Mouse (Mus musculus): ENCODE measurements around the gene Cep170.

Cep170 gene

DNA sequence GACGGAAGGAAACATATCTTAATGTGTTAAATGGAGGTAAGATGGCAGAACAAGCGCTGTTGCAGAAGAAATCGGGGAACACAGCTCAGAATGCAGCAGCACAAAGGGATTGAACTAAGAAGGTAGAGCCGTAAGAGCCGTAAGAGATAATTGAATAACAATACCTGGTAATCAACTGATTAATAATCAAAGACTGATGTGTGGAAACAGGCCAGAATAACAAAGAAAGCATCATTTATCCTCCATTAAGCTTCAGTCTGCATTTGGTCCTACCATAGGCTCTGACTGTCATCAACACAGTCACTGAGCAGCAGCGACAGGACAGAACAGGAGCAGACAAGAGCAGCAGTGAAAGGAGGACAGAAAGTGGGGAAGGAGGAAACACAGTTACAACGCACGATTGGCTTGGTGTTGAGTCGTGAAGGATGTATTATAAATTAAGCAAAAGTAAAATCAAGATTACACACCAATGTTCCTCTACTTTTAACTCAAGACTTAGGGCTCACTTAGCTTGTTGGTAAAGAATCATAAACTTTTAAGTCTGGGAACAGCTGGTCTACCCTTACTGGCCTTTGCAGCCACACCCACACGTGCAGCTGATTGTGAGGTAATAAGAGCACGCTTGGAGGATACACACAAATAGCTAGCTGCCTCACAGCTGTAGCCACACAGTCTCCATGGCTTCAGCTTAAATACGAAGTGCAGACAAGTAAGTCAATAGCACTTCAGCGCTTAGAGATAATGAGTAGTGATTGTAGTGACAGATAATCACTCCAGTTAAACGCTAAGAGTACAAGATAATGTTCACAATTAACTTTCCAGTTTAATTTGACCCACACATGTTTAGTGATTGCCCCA is 59.8 kb downstream of the Cep170 start:
- no peak for DNase-seq (ENCODE audit: low spot score in 2 of 2)

DNA sequence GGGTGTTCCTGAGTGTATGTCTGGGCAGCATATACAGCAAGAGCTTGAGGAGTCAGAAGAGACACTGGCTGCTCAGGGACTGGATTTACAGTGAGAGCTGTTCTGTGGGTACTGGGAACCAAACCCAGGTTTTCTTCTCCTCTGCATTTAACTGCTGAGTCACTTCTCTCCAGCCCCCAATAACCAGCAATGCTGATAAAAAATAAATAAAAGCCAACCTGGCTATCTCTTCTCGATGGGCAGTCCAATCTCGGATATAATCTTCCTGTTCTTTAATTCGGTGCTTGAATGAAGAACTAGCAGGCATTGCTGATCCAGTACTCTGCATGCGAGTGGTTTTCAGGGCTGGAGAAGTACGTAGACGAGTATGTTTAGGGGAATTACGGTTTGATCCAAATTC is 64.2 kb downstream of the Cep170 start:
- no peak for DNase-seq (ENCODE audit: low spot score in 2 of 2)

DNA sequence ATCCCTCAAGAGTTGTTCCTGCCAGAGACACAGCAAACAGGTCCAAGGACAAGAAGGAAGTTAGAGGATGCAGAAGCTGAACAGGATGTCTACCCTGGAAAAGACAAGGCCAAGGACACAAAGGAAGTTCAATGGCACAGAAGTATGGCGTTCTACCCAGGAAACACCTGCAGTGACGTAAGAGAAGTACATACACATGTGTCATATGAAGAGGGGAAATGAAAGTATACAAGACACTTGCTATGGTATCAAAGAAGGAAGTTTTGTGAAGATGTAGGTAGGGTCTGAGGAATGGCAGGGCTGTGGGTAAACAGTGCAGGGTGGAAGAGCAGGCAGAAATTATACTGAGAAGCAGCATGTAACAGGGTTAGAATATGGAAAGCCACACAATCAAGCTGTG is 81.0 kb downstream of the Cep170 start:
- DNase-seq (ENCODE audit: low spot score in 2 of 2) = no peak

DNA sequence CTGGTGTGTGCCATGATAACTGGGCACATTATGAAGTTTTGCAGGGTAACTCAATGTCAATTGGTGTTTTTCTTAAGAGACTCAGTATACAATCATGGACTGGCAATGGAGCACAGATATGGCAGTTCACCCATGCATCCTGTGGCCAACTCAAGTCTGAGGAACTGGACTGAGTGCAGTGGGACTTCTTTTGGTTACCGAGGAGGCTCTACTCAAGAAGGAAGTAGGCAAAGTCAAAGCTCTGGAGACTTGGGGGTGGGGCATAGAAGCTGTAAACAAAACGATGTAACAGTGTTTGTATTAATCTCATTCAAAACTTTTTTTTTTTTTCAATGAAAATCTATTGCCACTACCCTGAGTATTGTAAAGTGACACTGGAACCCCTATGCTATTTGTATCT is 83.3 kb downstream of the Cep170 start:
- no peak for DNase-seq (ENCODE audit: low spot score in 2 of 2)

DNA sequence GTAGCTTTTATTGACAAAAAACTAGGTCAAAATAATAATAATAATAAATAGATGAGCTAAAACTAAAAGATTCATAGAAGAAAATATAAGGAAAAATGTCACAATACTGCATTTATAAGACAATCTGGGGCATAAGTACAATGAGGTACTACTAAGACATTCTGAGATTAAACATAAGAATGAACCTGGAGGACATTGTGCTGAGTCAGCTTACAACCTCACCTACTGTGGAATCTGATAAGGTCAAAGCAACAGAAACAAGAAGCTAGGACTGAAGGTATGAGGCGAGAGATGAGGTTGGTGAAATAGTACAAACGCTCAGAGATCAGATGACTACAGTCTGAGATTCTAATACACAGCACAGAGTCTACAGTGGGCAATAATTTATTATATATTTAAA is 86.5 kb downstream of the Cep170 start:
- no peak for DNase-seq (ENCODE audit: low spot score in 2 of 2)

DNA sequence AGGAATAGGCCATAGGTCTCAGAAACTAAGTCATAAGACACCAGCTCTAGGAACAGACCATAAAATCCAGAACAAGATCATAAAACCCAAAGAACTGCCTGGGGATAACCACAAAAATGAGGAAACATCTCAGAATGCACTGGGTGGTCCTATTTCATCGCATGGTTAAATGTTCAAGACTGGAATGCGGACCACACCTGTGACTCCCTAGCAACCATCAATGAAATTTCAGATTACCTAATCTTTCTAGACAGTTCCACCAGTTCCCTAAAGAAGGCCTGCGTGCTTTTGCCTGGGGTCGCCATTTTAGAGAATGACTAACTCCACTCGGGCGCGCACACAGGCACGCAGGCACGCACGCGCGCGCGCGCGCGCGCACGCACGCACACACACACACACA is 89.1 kb downstream of the Cep170 start:
- DNase-seq (ENCODE audit: low spot score in 2 of 2) = no peak

DNA sequence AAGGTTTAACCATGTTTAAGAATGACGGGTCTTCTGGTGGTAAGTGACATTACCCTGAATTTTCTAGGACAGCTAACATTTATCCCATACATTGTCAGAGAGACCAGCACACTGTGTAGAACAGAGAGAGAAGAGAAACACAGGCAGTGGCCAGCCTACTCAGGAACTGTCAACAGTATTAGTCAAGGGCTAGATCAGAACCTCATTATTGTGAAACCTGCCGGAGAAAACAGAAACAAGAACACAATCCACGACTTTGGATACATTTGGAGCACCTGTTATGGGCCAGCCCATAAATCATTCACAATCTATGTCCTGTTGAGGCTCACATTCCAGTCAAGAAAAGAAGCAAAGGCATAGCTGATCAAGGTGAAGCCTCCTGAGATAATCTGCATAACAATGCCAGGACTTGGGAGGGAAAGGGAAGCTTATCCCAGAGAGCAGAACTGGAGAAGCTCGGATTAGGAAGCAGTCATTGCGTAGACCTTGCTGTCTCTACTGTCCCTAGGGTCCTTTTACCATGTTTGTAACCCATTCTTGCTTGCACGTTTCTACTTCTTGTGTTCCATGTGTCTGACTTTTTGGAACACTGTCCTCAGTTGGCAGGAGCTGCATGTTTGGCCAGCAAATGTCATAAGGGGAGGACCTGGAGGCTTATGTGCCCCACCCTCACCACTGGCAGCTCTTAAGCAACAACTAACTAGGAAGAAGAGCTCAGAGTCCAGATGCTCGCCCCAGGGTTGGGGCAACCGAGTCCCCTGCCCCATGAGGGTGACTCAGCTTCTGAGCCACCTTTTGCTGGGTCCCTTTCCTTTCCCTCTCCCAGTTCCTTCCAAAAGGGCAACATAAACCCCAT is 89.8 kb downstream of the Cep170 start:
- DNase-seq (ENCODE audit: low spot score in 2 of 2) = no peak

DNA sequence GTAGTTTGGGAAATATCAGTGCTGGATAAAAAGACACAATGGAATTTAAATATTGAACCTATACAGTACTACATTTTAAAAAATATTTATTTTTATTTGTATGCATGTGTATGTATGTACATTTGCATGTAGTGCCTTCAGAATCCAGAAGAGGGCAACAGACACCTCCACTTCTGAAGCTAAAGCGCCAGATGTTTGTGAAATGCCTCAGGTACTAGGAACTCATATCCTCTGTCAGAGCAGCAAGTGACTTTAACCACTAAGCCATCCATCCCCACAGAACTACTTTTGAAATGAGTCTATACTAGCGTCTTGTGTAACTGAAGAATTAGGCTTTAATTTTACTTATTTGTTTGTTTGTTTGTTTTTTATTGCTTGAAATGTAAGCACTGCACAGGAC is 101.4 kb downstream of the Cep170 start:
- no peak for DNase-seq (ENCODE audit: low spot score in 2 of 2)

DNA sequence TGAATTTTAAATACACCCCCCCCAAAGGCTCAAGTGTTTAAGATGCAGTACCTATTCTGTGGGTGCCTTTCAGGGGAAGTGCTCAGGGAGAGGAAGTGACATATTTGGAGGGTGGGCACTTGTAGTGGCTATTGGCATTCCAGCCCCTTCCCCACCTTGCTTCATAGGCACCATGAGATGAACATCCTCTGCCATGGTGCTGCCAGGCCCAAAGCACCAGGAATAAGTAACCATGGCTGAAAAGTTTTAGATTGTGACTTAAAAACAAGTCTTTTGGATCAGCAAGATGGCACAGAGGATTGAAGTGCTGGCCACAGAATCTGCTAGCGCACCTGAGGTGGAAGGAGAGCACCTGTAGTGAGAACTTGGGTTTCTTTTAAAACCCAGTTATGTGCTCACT is 113.6 kb downstream of the Cep170 start:
- no peak for DNase-seq (ENCODE audit: low spot score in 2 of 2)

DNA sequence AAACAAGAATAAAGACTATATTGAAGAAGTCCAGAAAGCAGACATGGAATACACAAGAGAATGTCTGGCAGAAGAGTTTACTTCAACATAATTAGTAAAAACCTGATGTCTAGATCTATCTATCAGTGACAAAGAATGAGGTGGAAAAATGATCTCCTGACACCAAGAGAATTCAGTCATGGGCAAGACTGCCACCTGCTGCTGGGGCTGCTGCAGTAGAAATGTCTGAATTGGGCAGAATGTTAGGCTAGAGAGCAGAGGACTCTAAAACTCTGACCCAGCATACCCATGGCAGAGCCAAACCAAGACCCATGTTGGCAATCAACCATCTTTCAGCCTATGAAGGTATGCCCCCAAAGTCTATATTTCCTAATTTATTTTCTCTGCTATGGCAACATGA is 114.1 kb downstream of the Cep170 start:
- peak in 1 of 2 experiments; percentile 27 for DNase-seq (ENCODE audit: low spot score in 2 of 2)

DNA sequence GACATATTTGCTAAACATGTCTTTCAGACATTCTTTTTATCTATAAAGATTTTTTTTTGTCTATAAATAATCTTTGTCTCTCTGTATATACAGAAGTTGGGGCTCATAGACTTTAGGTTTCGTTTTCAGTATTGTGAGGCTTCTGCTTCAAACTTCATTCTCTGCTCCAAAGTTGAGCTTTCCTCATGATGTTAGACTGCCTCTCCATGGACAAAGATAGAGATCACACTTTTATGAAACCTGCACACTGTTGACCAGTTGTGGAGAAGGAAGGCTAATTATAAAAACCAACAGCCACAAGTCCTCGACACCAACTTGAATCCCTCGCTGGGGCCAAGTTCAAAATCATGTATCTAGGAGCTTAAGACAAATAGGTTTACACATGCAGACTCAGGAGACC is 115.2 kb downstream of the Cep170 start:
- peak in 1 of 2 experiments; percentile 7 for DNase-seq (ENCODE audit: low spot score in 2 of 2)

DNA sequence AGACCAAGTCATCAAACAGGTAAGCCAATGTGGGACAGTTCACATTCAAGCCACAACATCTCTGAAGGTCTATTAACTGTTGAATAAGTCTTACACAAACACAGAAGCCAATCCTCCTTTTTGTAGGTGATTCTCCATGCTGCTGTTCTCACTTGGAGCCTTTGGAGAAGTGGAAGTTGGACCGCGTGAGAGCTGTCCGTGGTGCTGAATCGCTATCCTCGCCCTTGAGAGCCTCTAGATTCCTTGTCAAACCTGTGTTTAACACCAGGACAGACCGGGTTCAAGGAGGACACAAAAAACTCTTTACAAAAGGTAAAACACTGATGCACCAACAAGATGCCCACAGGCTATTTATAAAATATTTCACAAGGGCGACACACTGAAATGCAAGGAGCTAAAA is 116.8 kb downstream of the Cep170 start:
- no peak for DNase-seq (ENCODE audit: low spot score in 2 of 2)

DNA sequence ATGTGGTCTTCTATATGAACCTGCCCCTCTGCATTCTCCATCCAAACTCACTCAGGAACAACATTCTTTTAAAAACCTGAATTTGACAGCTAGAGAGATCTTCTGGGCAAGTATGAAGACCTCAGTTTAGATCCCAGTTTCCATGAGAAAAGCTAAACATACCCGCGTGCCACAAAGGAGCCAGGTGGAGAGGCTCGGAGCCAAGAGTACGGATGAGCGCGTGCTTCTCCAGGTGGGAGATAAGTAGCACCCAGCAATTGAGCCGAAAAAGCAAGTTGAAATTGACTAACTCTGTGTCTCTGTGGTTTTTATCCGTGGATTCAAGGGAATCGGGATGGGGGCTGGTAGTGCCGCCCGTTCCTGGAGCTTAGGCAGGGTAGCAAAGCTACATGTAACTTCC is 122.8 kb downstream of the Cep170 start:
- no peak for DNase-seq (ENCODE audit: low spot score in 2 of 2)

DNA sequence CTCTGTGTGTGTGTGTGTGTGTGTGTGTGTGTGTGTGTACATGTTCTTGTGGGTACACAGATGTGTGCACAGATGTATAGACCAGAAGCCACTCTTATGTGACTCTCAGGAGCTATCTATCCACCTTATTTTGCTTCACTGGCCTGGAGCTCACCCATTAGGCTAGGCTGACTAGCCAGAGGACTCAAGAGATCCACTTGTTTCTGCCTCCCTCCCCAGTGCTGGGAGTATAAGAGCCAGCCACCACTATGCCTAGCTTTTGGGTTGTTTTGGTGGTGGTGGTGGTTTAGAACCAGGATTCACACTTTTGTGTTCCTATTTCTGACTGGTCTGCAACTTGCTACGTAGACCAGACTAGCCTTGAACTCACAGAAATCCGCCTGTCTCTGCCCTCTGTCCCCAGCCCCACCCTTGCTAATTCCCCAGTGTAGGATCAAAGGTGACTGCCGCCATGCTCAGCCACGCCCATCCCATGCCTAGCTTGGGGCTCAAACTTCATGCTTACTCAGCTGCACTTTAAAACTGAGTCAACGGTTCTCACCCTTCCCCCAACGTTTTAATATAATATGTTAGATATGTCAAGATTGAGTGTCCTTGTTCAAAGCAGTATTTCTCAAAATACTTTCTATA is 125.5 kb downstream of the Cep170 start:
- DNase-seq (ENCODE audit: low spot score in 2 of 2) = no peak
